Mouse (Mus musculus): ENCODE measurements around the gene Psma6.

Gene Psma6

GRCm38 (mm10) chr12:55456893-55457292 is 72.9 kb downstream of the Psma6 start:
- H3K9me3 ChIP-seq (ENCODE audit: low read length) = no peaks in the 10 kb centered on the region
- peaks cover 7% of the 10 kb centered on the region; the same call in 1 of the 2 replicates for H3K27me3 ChIP-seq (ENCODE audit: insufficient read depth, low read length)
- peaks cover 49% of the 10 kb centered on the region for H3K4me1 ChIP-seq (replicated peaks; ENCODE audit: low read depth, low read length)
- no peaks in the 10 kb centered on the region for H3K36me3 ChIP-seq (ENCODE audit: insufficient read depth, low read length)
- TF ChIP-seq POU5F1 (IDR thresholded peaks at IDR 0.05; ENCODE audit: borderline replicate concordance, low read length) = no peak
- TF ChIP-seq NANOG (IDR thresholded peaks at IDR 0.05; ENCODE audit: borderline replicate concordance, low read length) = no peak
- TF ChIP-seq CTCF (conservative IDR thresholded peaks at IDR 0.05; ENCODE audit: low read length) = no peak
- peak overlapping the region; percentile 21; the same call in 1 of the 2 replicates for H3K4me3 ChIP-seq (replicated peaks; ENCODE audit: low read length)

GRCm38 (mm10) chr12:55459739-55460138 is 75.7 kb downstream of the Psma6 start:
- no peak overlapping the region for H3K4me3 ChIP-seq (replicated peaks; ENCODE audit: low read length)
- H3K36me3 ChIP-seq (ENCODE audit: insufficient read depth, low read length) = no peaks in the 10 kb centered on the region
- peaks cover 69% of the 10 kb centered on the region for H3K4me1 ChIP-seq (replicated peaks; ENCODE audit: low read depth, low read length)
- TF ChIP-seq NANOG (IDR thresholded peaks at IDR 0.05; ENCODE audit: borderline replicate concordance, low read length) (no peak), CTCF (conservative IDR thresholded peaks at IDR 0.05; ENCODE audit: low read length) (no peak), POU5F1 (IDR thresholded peaks at IDR 0.05; ENCODE audit: borderline replicate concordance, low read length) (no peak)
- no peaks in the 10 kb centered on the region for H3K9me3 ChIP-seq (ENCODE audit: low read length)
- 0 out of 2 replicates have a peak, but pooled peaks cover 7% of the 10 kb centered on the region for H3K27me3 ChIP-seq (ENCODE audit: insufficient read depth, low read length)

GRCm38 (mm10) chr12:55460900-55461299 is 76.9 kb downstream of the Psma6 start:
- no peak overlapping the region for H3K4me3 ChIP-seq (replicated peaks; ENCODE audit: low read length)
- peaks cover 72% of the 10 kb centered on the region for H3K4me1 ChIP-seq (replicated peaks; ENCODE audit: low read depth, low read length)
- no peaks in the 10 kb centered on the region for H3K9me3 ChIP-seq (ENCODE audit: low read length)
- TF ChIP-seq NANOG (IDR thresholded peaks at IDR 0.05; ENCODE audit: borderline replicate concordance, low read length) = no peak
- TF ChIP-seq CTCF (conservative IDR thresholded peaks at IDR 0.05; ENCODE audit: low read length) = no peak
- TF ChIP-seq POU5F1 (IDR thresholded peaks at IDR 0.05; ENCODE audit: borderline replicate concordance, low read length) = no peak
- H3K36me3 ChIP-seq (ENCODE audit: insufficient read depth, low read length) = no peaks in the 10 kb centered on the region
- H3K27me3 ChIP-seq (ENCODE audit: insufficient read depth, low read length) = peaks cover 9% of the 10 kb centered on the region; the same call in 1 of the 2 replicates

GRCm38 (mm10) chr12:55461767-55462166 is 77.7 kb downstream of the Psma6 start:
- H3K27me3 ChIP-seq (ENCODE audit: insufficient read depth, low read length) = peaks cover 13% of the 10 kb centered on the region
- H3K9me3 ChIP-seq (ENCODE audit: low read length) = no peaks in the 10 kb centered on the region
- TF ChIP-seq POU5F1 (IDR thresholded peaks at IDR 0.05; ENCODE audit: borderline replicate concordance, low read length) (no peak), NANOG (IDR thresholded peaks at IDR 0.05; ENCODE audit: borderline replicate concordance, low read length) (no peak)
- peaks cover 72% of the 10 kb centered on the region for H3K4me1 ChIP-seq (replicated peaks; ENCODE audit: low read depth, low read length)
- no peak overlapping the region for H3K4me3 ChIP-seq (replicated peaks; ENCODE audit: low read length)
- no peaks in the 10 kb centered on the region for H3K36me3 ChIP-seq (ENCODE audit: insufficient read depth, low read length)

- H3K9me3 ChIP-seq (ENCODE audit: low read length) = no peaks in the 10 kb centered on the region
- no peaks in the 10 kb centered on the region for H3K36me3 ChIP-seq (ENCODE audit: insufficient read depth, low read length)
- peaks cover 19% of the 10 kb centered on the region for H3K27me3 ChIP-seq (ENCODE audit: insufficient read depth, low read length)
- H3K4me3 ChIP-seq (replicated peaks; ENCODE audit: low read length) = no peak overlapping the region
- H3K4me1 ChIP-seq (replicated peaks; ENCODE audit: low read depth, low read length) = peaks cover 72% of the 10 kb centered on the region
- no peak for TF ChIP-seq POU5F1 (IDR thresholded peaks at IDR 0.05; ENCODE audit: borderline replicate concordance, low read length)
- TF ChIP-seq CTCF (conservative IDR thresholded peaks at IDR 0.05; ENCODE audit: low read length) = no peak
- no peak for TF ChIP-seq NANOG (IDR thresholded peaks at IDR 0.05; ENCODE audit: borderline replicate concordance, low read length)
These were observed 78.4 kb downstream of the Psma6 start for GRCm38 (mm10) chr12:55462456-55462855.

GRCm38 (mm10) chr12:55463087-55463486 is 79.1 kb downstream of the Psma6 start:
- no peaks in the 10 kb centered on the region for H3K9me3 ChIP-seq (ENCODE audit: low read length)
- H3K4me3 ChIP-seq (replicated peaks; ENCODE audit: low read length) = no peak overlapping the region
- TF ChIP-seq CTCF (conservative IDR thresholded peaks at IDR 0.05; ENCODE audit: low read length) (no peak), POU5F1 (IDR thresholded peaks at IDR 0.05; ENCODE audit: borderline replicate concordance, low read length) (no peak), NANOG (IDR thresholded peaks at IDR 0.05; ENCODE audit: borderline replicate concordance, low read length) (no peak)
- H3K36me3 ChIP-seq (ENCODE audit: insufficient read depth, low read length) = no peaks in the 10 kb centered on the region
- peaks cover 20% of the 10 kb centered on the region for H3K27me3 ChIP-seq (ENCODE audit: insufficient read depth, low read length)
- peaks cover 72% of the 10 kb centered on the region for H3K4me1 ChIP-seq (replicated peaks; ENCODE audit: low read depth, low read length)

GRCm38 (mm10) chr12:55463992-55464845 is 80.2 kb downstream of the Psma6 start:
- Histone ChIP-seq H3K36me3 (ENCODE audit: insufficient read depth, low read length) (no peaks in the 10 kb centered on the region), H3K4me1 (replicated peaks; ENCODE audit: low read depth, low read length) (peaks cover 76% of the 10 kb centered on the region), H3K9me3 (ENCODE audit: low read length) (no peaks in the 10 kb centered on the region), H3K4me3 (replicated peaks; ENCODE audit: low read length) (no peak overlapping the region), H3K27me3 (ENCODE audit: insufficient read depth, low read length) (peaks cover 25% of the 10 kb centered on the region)
- TF ChIP-seq NANOG (IDR thresholded peaks at IDR 0.05; ENCODE audit: borderline replicate concordance, low read length) (no peak), CTCF (conservative IDR thresholded peaks at IDR 0.05; ENCODE audit: low read length) (no peak), POU5F1 (IDR thresholded peaks at IDR 0.05; ENCODE audit: borderline replicate concordance, low read length) (no peak)

- TF ChIP-seq NANOG (IDR thresholded peaks at IDR 0.05; ENCODE audit: borderline replicate concordance, low read length) = no peak
- no peak for TF ChIP-seq POU5F1 (IDR thresholded peaks at IDR 0.05; ENCODE audit: borderline replicate concordance, low read length)
- TF ChIP-seq CTCF (conservative IDR thresholded peaks at IDR 0.05; ENCODE audit: low read length) = no peak
- H3K9me3 ChIP-seq (ENCODE audit: low read length) = no peaks in the 10 kb centered on the region
- H3K27me3 ChIP-seq (ENCODE audit: insufficient read depth, low read length) = peaks cover 32% of the 10 kb centered on the region
- H3K4me1 ChIP-seq (replicated peaks; ENCODE audit: low read depth, low read length) = peaks cover 83% of the 10 kb centered on the region
- no peak overlapping the region for H3K4me3 ChIP-seq (replicated peaks; ENCODE audit: low read length)
- H3K36me3 ChIP-seq (ENCODE audit: insufficient read depth, low read length) = no peaks in the 10 kb centered on the region
These were observed 80.9 kb downstream of the Psma6 start for GRCm38 (mm10) chr12:55464846-55465361.

All from E14TG2a.4 (cell line).